Mouse (Mus musculus) kidney, postnatal 0 days (tissue): ENCODE results near the gene Baiap2l1. TPM values are rescaled to one million over a fixed set of nuclear protein-coding genes. Genes with fewer than 3 reads are reported as not detected.

ENCODE experiments used
- ATAC-seq: fragments of 200-750 bp; cut with Nextera tagmentation; replicated peaks from 2 replicates; pipeline ENCODE4 v1.8.0; 2017; ENCODE audit warnings: low read depth, moderate number of reproducible peaks, moderate TSS enrichment, moderate library complexity; ENCODE audit not compliant: low FRiP score
- DNase-seq: peaks from one replicate; pipeline ENCODE4 v3.0.0-alpha.2; 2016; ENCODE audit warnings: low spot score
- H3K27ac ChIP-seq: fragments of 300-500 bp; sonication (generic); 2 replicates; pipeline ENCODE4 v1.5.1; 2014; ENCODE audit warnings: mild to moderate bottlenecking
- H3K27me3 ChIP-seq: fragments of 300-500 bp; sonication (generic); 2 replicates; pipeline ENCODE4 v1.6.1; 2014; ENCODE audit warnings: low read length, mixed read lengths; ENCODE audit not compliant: insufficient read depth
- H3K36me3 ChIP-seq: fragments of 300-500 bp; sonication (generic); 2 replicates; pipeline ENCODE4 v1.6.1; 2014; ENCODE audit warnings: low read length, mixed read lengths; ENCODE audit not compliant: insufficient read depth
- H3K4me1 ChIP-seq: fragments of 300-500 bp; sonication (generic); replicated peaks from 2 replicates; pipeline ENCODE4 v1.6.1; 2014; ENCODE audit warnings: antibody characterized with exemption, low read length, mixed read lengths; ENCODE audit not compliant: insufficient read depth
- H3K4me2 ChIP-seq: fragments of 300-500 bp; sonication (generic); 2 replicates; pipeline ENCODE4 v1.6.1; 2014; ENCODE audit warnings: mild to moderate bottlenecking, low read length, moderate library complexity, mixed read lengths
- H3K4me3 ChIP-seq: fragments of 300-500 bp; sonication (generic); replicated peaks from 2 replicates; pipeline ENCODE4 v1.5.1; 2014; ENCODE audit warnings: low read depth, low read length
- H3K9ac ChIP-seq: fragments of 300-500 bp; sonication (generic); 2 replicates; pipeline ENCODE4 v1.6.1; 2014; ENCODE audit warnings: low read depth, low read length
- H3K9me3 ChIP-seq: fragments of 300-500 bp; sonication (generic); replicated peaks from 2 replicates; pipeline ENCODE4 v1.6.1; 2016; ENCODE audit warnings: low read length, inconsistent platforms, mixed read lengths
- CTCF ChIP-seq: IDR thresholded peaks from 2 replicates; pipeline ENCODE4 v1.5.1; 2016; ENCODE audit warnings: antibody characterized with exemption, low read depth, mild to moderate bottlenecking, moderate library complexity
- WGBS: fragments of 180-500 bp; shearing (Covaris S2); extraction: QIAGEN DNeasy Blood & Tissue Kit; methylation state at CpG from one replicate; pipeline ENCODE4 v1.1.7; 2014; 5-methylcytosine and 5-hydroxymethylcytosine counted together
- polyA plus RNA-seq: library from polyadenylated mRNA; unstranded; fragments of >200 nt; fragmentation: Nextera tagmentation; extraction: Ambion mirVana; gene quantifications from 2 replicates; pipeline ENCODE4 v1.2.1, GENCODE M21; 2015

Baiap2l1 gene
- polyA plus RNA-seq, 1 experiment from 2014 or later, result 14.0 TPM

GRCm38 (mm10) chr5:144251876-144252577 lies 105.9 kb downstream of the Baiap2l1 start:
- H3K4me1 ChIP-seq, result peaks cover 8% of the 10 kb centered on the region
- TF ChIP-seq CTCF, result no peak
- ATAC-seq, result no peak

GRCm38 (mm10) chr5:144249871-144250270 lies 108.0 kb downstream of the Baiap2l1 start:
- WGBS, result 83% methylated on average over 3 of the region's 3 CpGs

More at GRCm38 (mm10) chr5:144251876-144252577, 105.9 kb downstream of the Baiap2l1 start:
- Histone ChIP-seq H3K4me3 (no peak overlapping the region), H3K27ac (no peak overlapping the region), H3K9ac (no peak overlapping the region), H3K27me3 (no peaks in the 10 kb centered on the region), H3K4me2 (no peak overlapping the region), H3K9me3 (no peaks in the 10 kb centered on the region), H3K36me3 (no peaks in the 10 kb centered on the region)
- no peak for DNase-seq
- 77% methylated on average over 13 of the region's 13 CpGs for WGBS

GRCm38 (mm10) chr5:144247906-144248585 lies 109.9 kb downstream of the Baiap2l1 start:
- no peaks in the 10 kb centered on the region for H3K27me3 ChIP-seq
- DNase-seq (no peak), ATAC-seq (no peak)
- H3K4me1 ChIP-seq, result 0 out of 2 replicates have a peak, but pooled peaks cover 9% of the 10 kb centered on the region
- no peaks in the 10 kb centered on the region for H3K36me3 ChIP-seq
- no peak overlapping the region for H3K4me2 ChIP-seq
- no peak for TF ChIP-seq CTCF
- H3K4me3 ChIP-seq, result no peak overlapping the region
- H3K9me3 ChIP-seq, result no peaks in the 10 kb centered on the region
- 55% methylated on average over 10 of the region's 10 CpGs for WGBS
- no peak overlapping the region for H3K27ac ChIP-seq
- H3K9ac ChIP-seq, result no peak overlapping the region

More at GRCm38 (mm10) chr5:144249871-144250270, 108.0 kb downstream of the Baiap2l1 start:
- Histone ChIP-seq H3K4me1 (0 out of 2 replicates have a peak, but pooled peaks cover 9% of the 10 kb centered on the region), H3K9me3 (no peaks in the 10 kb centered on the region), H3K4me3 (no peak overlapping the region), H3K27ac (no peak overlapping the region), H3K27me3 (no peaks in the 10 kb centered on the region), H3K36me3 (no peaks in the 10 kb centered on the region), H3K9ac (no peak overlapping the region), H3K4me2 (no peak overlapping the region)
- ATAC-seq (no peak), DNase-seq (no peak)
- peak; percentile 53; the same call in 1 of the 2 replicates for TF ChIP-seq CTCF

DNA sequence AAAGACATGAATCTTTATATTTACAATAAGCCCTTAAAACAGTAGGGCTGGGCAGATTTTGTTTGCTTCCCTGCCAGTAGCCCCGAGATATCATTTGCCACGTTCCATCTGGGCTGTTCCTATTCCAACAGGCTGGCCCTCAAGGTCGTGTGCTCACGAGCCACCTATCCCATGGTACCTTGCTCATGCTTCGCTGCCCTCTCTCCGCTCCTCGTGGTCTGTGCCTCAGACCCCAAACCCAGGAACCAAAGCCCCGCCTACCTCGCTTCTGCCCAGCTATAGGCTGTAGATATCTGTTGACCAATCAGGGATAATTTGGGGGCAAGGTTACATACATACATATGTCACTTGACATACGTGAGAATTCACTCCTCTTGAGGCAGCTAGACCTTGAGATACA lies 110.6 kb downstream of the Baiap2l1 start:
- Histone ChIP-seq H3K9me3 (no peaks in the 10 kb centered on the region), H3K9ac (no peak overlapping the region), H3K27ac (no peak overlapping the region), H3K36me3 (no peaks in the 10 kb centered on the region), H3K4me2 (no peak overlapping the region), H3K4me1 (0 out of 2 replicates have a peak, but pooled peaks cover 9% of the 10 kb centered on the region), H3K27me3 (no peaks in the 10 kb centered on the region), H3K4me3 (no peak overlapping the region)
- DNase-seq (no peak), ATAC-seq (no peak)
- no peak for TF ChIP-seq CTCF
- WGBS, result 59% methylated on average over 10 of the region's 10 CpGs

DNA sequence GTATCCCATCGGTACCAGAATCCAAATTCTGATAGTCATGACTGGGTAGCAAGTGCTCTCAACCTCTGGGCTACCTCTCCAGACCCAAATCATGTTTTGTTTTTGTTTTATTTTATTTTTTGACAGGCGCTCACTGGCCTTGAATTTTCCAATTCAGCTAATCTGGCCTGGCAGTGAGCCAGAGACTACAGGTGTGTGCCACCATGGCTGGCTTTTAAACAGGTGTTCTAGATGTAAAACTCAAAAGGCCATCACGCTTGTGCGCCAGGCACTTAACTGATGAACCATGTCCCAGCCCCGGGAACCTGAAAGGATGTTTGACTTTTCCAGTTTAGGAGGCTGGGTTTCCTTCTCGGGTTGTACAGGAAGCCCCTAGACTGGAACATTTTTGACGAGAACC lies 111.2 kb downstream of the Baiap2l1 start:
- ATAC-seq (no peak), DNase-seq (no peak)
- Histone ChIP-seq H3K4me3 (no peak overlapping the region), H3K27me3 (no peaks in the 10 kb centered on the region), H3K9me3 (no peaks in the 10 kb centered on the region), H3K4me2 (no peak overlapping the region), H3K27ac (no peak overlapping the region), H3K4me1 (0 out of 2 replicates have a peak, but pooled peaks cover 9% of the 10 kb centered on the region), H3K36me3 (no peaks in the 10 kb centered on the region), H3K9ac (no peak overlapping the region)
- WGBS, result 37% methylated on average over 7 of the region's 7 CpGs
- TF ChIP-seq CTCF, result no peak

DNA sequence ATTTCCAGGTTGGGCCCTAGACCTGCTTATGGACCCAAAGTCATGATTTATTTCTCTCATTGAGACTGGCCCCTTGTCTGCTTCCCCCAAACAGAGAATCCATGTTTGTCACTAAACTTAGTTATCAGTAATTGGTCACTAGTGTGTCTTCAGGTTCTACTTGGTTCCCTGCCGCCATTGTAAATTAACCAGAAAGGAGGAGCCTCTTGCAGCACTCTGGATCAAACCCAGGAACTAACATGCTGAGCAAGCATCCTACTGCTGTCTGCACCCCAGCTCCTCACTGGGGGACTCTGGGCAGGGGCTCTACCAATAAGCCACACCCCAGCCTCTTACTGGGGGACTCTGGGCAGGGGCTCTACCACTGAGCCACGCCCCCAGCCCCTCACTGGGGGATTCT lies 112.3 kb downstream of the Baiap2l1 start:
- H3K36me3 ChIP-seq, result no peaks in the 10 kb centered on the region
- 79% methylated on average over 2 of the region's 2 CpGs for WGBS
- DNase-seq, result no peak
- no peak overlapping the region for H3K4me3 ChIP-seq
- no peak overlapping the region for H3K27ac ChIP-seq
- H3K27me3 ChIP-seq, result no peaks in the 10 kb centered on the region
- no peak for TF ChIP-seq CTCF
- H3K4me2 ChIP-seq, result no peak overlapping the region
- H3K4me1 ChIP-seq, result 0 out of 2 replicates have a peak, but pooled peaks cover 9% of the 10 kb centered on the region
- H3K9me3 ChIP-seq, result no peaks in the 10 kb centered on the region
- ATAC-seq, result no peak
- no peak overlapping the region for H3K9ac ChIP-seq
